Mouse (Mus musculus): ENCODE data around the gene Lbx2. TPM values are rescaled to one million over a fixed set of nuclear protein-coding genes. Genes with fewer than 3 reads are reported as not detected.
A peak's percentile ranks its signal among the peaks of the same experiment; 100 is the strongest.

The Lbx2 gene
- polyA plus RNA-seq, 1 experiment from 2014 or later: not detected

DNA sequence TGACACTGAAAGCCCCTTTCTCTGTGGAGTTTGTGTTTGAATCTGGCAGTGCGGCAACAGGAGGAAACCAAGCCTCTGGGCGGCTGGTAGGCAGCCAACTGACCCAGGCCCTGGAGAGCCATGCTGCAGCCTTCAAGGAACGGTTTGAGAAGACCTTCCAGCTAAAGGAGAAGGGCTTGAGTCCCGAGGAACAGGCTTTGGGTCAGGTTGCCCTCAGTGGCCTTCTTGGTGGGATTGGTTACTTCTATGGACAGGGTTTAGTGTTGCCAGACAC lies 30.9 kb downstream of the Lbx2 start:
- Histone ChIP-seq H3K36me3 (peaks cover 33% of the 10 kb centered on the region), H3K27me3 (no peaks in the 10 kb centered on the region), H3K4me1 (replicated peaks) (peaks cover 57% of the 10 kb centered on the region), H3K9ac (replicated peaks) (peak overlapping the region; percentile 93; the same call in 1 of the 2 replicates), H3K27ac (no peak overlapping the region), H3K9me3 (no peaks in the 10 kb centered on the region), H3K4me2 (replicated peaks) (peak overlapping the region; percentile 88), H3K4me3 (replicated peaks) (peak overlapping the region; percentile 88; the same call in 1 of the 2 replicates)
- 88% methylated on average over 4 of the region's 4 CpGs for WGBS
- ATAC-seq: no peak

- H3K4me1 ChIP-seq (replicated peaks): peaks cover 62% of the 10 kb centered on the region
- no peaks in the 10 kb centered on the region for H3K27me3 ChIP-seq
- 0 out of 2 replicates have a peak overlapping the region, but pooled peaks have one; percentile 1 for H3K4me3 ChIP-seq (replicated peaks)
- H3K4me2 ChIP-seq (replicated peaks): no peak overlapping the region
- H3K9ac ChIP-seq (replicated peaks): no peak overlapping the region
- H3K36me3 ChIP-seq: peaks cover 33% of the 10 kb centered on the region
- ATAC-seq: no peak
- WGBS: 94% methylated on average over 13 of the region's 13 CpGs
- no peak overlapping the region for H3K27ac ChIP-seq
- no peaks in the 10 kb centered on the region for H3K9me3 ChIP-seq
Measured at GRCm38 (mm10) chr6:83117616-83118015, 31.4 kb downstream of the Lbx2 start.

GRCm38 (mm10) chr6:83118369-83118768 lies 32.2 kb downstream of the Lbx2 start:
- peaks cover 70% of the 10 kb centered on the region for H3K4me1 ChIP-seq (replicated peaks)
- no peak overlapping the region for H3K4me2 ChIP-seq (replicated peaks)
- no peak overlapping the region for H3K27ac ChIP-seq

GRCm38 (mm10) chr6:83118825-83119733 lies 32.9 kb downstream of the Lbx2 start:
- Histone ChIP-seq H3K4me1 (replicated peaks) (peaks cover 77% of the 10 kb centered on the region), H3K4me2 (replicated peaks) (peak overlapping the region; percentile 98), H3K9ac (replicated peaks) (peak overlapping the region; percentile 92), H3K27me3 (no peaks in the 10 kb centered on the region), H3K36me3 (peaks cover 33% of the 10 kb centered on the region), H3K4me3 (replicated peaks) (peak overlapping the region; percentile 74), H3K9me3 (no peaks in the 10 kb centered on the region), H3K27ac (peak overlapping the region; percentile 9; the same call in 1 of the 2 replicates)
- no peak for ATAC-seq
- 88% methylated on average over 14 of the region's 14 CpGs for WGBS

More at GRCm38 (mm10) chr6:83118369-83118768, 32.2 kb downstream of the Lbx2 start:
- no peaks in the 10 kb centered on the region for H3K27me3 ChIP-seq
- no peak overlapping the region for H3K4me3 ChIP-seq (replicated peaks)
- H3K36me3 ChIP-seq: peaks cover 33% of the 10 kb centered on the region
- H3K9ac ChIP-seq (replicated peaks): no peak overlapping the region
- no peaks in the 10 kb centered on the region for H3K9me3 ChIP-seq
- WGBS: 86% methylated on average over 11 of the region's 11 CpGs
- ATAC-seq: no peak

- 49% methylated on average over 7 of the region's 7 CpGs for WGBS
Measured at GRCm38 (mm10) chr6:83119734-83120051, 33.5 kb downstream of the Lbx2 start.

GRCm38 (mm10) chr6:83120930-83121862 lies 35.0 kb downstream of the Lbx2 start, which contains the start of gene Wbp1:
TSS of gene Wbp1 (minus strand) at chr6:83121559.
- Histone ChIP-seq H3K27me3 (no peaks in the 10 kb centered on the region), H3K9me3 (no peaks in the 10 kb centered on the region), H3K4me3 (replicated peaks) (peak within 1 kb of the TSS; percentile 74), H3K4me1 (replicated peaks) (peaks cover 76% of the 10 kb centered on the region), H3K9ac (replicated peaks) (peak within 1 kb of the TSS; percentile 92), H3K27ac (peak within 1 kb of the TSS; percentile 99), H3K4me2 (replicated peaks) (peak within 1 kb of the TSS; percentile 98), H3K36me3 (peaks cover 33% of the 10 kb centered on the region)
- peak; percentile 95 for ATAC-seq
- under 1% methylated on average over 38 of the region's 38 CpGs for WGBS

More at GRCm38 (mm10) chr6:83119734-83120051, 33.5 kb downstream of the Lbx2 start:
- H3K4me2 ChIP-seq (replicated peaks): peak overlapping the region; percentile 98
- peaks cover 79% of the 10 kb centered on the region for H3K4me1 ChIP-seq (replicated peaks)
- 0 out of 2 replicates have a peak overlapping the region, but pooled peaks have one; percentile 9 for H3K27ac ChIP-seq
- peak overlapping the region; percentile 92 for H3K9ac ChIP-seq (replicated peaks)
- peak overlapping the region; percentile 74 for H3K4me3 ChIP-seq (replicated peaks)
- no peaks in the 10 kb centered on the region for H3K27me3 ChIP-seq
- H3K9me3 ChIP-seq: no peaks in the 10 kb centered on the region
- no peak for ATAC-seq
- H3K36me3 ChIP-seq: peaks cover 33% of the 10 kb centered on the region

DNA sequence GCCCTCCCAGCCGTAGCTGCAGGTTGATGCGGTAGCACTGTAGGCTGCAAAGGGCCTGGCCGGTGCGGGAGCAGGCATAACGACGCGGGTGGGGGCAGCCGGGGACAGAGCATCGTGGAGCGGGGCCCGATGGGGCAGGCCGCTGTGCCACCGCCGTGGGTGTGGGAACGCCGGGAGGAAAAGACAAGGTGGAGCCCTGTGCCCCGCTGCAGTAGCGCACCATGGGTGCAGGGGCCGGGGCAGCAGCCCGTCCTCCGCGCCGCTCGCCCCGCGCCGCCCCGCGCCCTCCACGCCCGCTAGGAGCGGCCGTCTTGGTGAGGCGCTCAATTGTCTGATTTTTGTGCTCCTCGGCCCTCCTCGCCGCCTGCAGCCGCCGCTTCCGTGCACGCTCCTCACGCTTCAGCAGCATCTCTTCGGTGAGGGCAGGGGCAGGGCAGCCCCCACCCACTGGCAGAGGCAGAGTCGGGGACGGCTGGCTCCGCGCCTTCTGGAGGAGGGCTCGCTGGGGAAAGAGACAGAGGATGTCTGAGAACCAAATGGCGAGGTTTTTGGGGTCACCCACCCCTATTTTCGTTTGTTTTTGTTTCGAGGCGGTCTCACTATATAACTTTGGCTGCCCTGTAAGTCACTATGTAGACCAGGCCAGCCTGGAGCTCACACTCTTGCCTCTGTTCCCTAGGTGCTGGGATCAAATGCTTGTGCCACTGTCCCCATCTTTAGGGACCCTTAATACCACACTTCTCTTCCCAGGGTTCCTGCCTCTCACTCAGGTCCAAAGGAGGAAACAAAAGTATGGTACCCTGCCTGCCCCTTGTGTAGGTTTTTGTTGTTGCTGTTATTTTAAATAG lies 35.9 kb downstream of the Lbx2 start:
- Histone ChIP-seq H3K9ac (replicated peaks) (peak overlapping the region; percentile 91), H3K9me3 (no peaks in the 10 kb centered on the region), H3K4me2 (replicated peaks) (peak overlapping the region; percentile 98), H3K4me3 (replicated peaks) (peak overlapping the region; percentile 74), H3K4me1 (replicated peaks) (peaks cover 67% of the 10 kb centered on the region), H3K27ac (peak overlapping the region; percentile 99), H3K36me3 (peaks cover 28% of the 10 kb centered on the region), H3K27me3 (no peaks in the 10 kb centered on the region)
- ATAC-seq: peak; percentile 8; the same call in 1 of the 2 replicates
- WGBS: 1% methylated on average over 47 of the region's 52 CpGs

DNA sequence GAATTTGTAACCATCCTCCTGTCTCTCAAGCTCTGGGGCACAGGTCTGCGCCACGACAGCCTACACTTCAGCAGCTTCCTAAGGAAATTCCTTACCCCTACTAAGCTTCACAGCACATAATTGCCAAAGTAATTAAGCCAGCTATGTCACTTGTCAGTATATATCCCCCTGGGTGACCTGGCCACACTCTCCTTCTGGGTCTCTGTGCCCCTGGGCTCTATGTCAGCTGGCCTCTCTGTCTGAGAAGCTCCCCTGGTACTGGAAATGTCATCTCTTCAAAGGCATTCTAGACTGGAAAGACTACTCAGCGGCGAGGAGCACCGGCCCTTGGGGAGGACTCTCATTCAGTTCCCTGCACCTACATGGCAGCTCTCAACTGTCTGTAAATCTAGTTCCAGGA lies 36.8 kb downstream of the Lbx2 start:
- Histone ChIP-seq H3K27me3 (no peaks in the 10 kb centered on the region), H3K9me3 (no peaks in the 10 kb centered on the region), H3K4me3 (replicated peaks) (peak overlapping the region; percentile 74), H3K27ac (peak overlapping the region; percentile 99; the same call in 1 of the 2 replicates), H3K4me1 (replicated peaks) (peaks cover 60% of the 10 kb centered on the region), H3K9ac (replicated peaks) (peak overlapping the region; percentile 91; the same call in 1 of the 2 replicates), H3K36me3 (peaks cover 20% of the 10 kb centered on the region), H3K4me2 (replicated peaks) (peak overlapping the region; percentile 98)
- WGBS: 72% methylated on average over 5 of the region's 5 CpGs
- no peak for ATAC-seq

DNA sequence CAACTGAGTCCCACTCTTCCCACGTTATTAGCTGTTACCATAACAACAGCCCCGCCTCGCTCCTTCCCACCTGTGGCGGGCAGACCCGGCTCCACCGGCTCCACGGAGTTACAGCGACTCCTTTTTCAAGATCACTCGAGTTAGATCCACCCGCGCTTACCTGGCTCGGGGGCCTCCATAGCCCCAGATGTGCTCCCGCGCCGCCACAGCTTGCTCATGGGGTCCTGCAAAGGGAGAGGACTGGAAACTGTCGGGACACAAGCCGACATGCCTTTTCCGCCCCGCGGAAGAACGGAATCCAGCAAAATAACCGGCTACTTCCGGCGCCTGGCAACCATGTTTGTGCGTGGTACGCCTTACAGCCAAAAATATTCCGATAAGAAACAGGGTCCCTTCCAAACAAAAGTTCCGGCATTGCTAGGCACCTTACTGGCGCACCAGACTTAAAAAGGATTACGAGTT lies 38.7 kb downstream of the Lbx2 start:
- H3K27me3 ChIP-seq: no peaks in the 10 kb centered on the region
- ATAC-seq: peak; percentile 3
- peak overlapping the region; percentile 78 for H3K9ac ChIP-seq (replicated peaks)
- WGBS: under 1% methylated on average over 30 of the region's 30 CpGs
- H3K36me3 ChIP-seq: peaks cover under 1% of the 10 kb centered on the region
- no peaks in the 10 kb centered on the region for H3K9me3 ChIP-seq
- H3K4me1 ChIP-seq (replicated peaks): peaks cover 42% of the 10 kb centered on the region
- 0 out of 2 replicates have a peak overlapping the region, but pooled peaks have one; percentile 53 for H3K27ac ChIP-seq
- peak overlapping the region; percentile 92 for H3K4me2 ChIP-seq (replicated peaks)
- H3K4me3 ChIP-seq (replicated peaks): peak overlapping the region; percentile 78

DNA sequence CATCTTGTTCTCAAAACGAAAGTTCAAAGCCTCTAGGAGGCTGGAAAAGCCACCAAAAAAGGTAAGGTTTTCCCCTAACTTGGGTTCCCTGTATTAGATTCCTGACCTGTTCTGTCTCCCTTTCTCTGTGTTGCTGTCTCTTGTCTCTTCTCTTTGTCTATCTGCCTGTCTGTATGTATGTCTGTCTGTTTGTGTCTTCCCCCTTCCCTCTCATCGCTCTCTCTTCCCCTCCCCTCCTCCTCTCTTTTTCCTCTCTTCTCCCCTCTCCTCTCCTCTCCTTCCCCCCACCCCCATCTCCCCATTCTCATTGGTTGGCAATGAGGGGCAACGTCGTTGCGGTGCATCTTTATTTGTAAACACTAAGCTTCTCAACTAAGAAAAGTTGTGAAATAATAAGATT lies 39.2 kb downstream of the Lbx2 start, which contains the start of gene Ino80b:
Ino80b (minus strand) TSS at position 101 of the 400 bp plus-strand sequence.
- Histone ChIP-seq H3K4me2 (replicated peaks) (peak within 1 kb of the TSS; percentile 92), H3K9ac (replicated peaks) (peak within 1 kb of the TSS; percentile 78), H3K27ac (0 out of 2 replicates have a peak within 1 kb of the TSS, but pooled peaks have one; percentile 53), H3K4me3 (replicated peaks) (peak within 1 kb of the TSS; percentile 78), H3K9me3 (no peaks in the 10 kb centered on the region), H3K36me3 (no peaks in the 10 kb centered on the region), H3K4me1 (replicated peaks) (peaks cover 38% of the 10 kb centered on the region), H3K27me3 (no peaks in the 10 kb centered on the region)
- WGBS: 26% methylated on average over 5 of the region's 5 CpGs
- no peak for ATAC-seq

DNA sequence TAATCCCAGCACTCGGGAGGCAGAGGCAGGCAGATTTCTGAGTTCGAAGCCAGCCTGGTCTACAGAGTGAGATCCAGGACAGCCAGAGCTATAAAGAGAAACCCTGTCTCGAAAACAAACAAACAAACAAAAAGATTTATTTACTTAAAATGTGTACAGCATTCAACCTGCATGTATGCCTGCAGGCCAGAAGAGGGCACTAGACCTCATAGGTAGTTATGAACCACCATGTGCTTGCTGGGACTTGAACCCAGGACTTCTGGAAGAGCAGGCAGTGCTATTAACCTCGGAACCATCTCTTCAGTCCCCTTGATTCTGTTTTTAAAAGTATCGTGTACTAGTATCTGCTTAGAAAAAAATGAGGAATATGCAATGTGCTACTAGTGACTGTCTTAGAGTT lies 41.3 kb downstream of the Lbx2 start:
- H3K4me2 ChIP-seq (replicated peaks): no peak overlapping the region

More for the DNA sequence above, 41.3 kb downstream of the Lbx2 start:
- no peaks in the 10 kb centered on the region for H3K9me3 ChIP-seq
- H3K36me3 ChIP-seq: no peaks in the 10 kb centered on the region
- no peaks in the 10 kb centered on the region for H3K27me3 ChIP-seq
- H3K9ac ChIP-seq (replicated peaks): no peak overlapping the region
- no peak for ATAC-seq
- H3K4me1 ChIP-seq (replicated peaks): peaks cover 29% of the 10 kb centered on the region
- no peak overlapping the region for H3K4me3 ChIP-seq (replicated peaks)
- no peak overlapping the region for H3K27ac ChIP-seq
- WGBS: 96% methylated on average over 5 of the region's 5 CpGs
